Mouse (Mus musculus): ENCODE results near the gene Flad1. TPM values are rescaled to one million over a fixed set of nuclear protein-coding genes. Genes with fewer than 3 reads are reported as not detected.

The Flad1 gene
- polyA plus RNA-seq, 2 experiments = 26.8 to 32.8 TPM

DNA sequence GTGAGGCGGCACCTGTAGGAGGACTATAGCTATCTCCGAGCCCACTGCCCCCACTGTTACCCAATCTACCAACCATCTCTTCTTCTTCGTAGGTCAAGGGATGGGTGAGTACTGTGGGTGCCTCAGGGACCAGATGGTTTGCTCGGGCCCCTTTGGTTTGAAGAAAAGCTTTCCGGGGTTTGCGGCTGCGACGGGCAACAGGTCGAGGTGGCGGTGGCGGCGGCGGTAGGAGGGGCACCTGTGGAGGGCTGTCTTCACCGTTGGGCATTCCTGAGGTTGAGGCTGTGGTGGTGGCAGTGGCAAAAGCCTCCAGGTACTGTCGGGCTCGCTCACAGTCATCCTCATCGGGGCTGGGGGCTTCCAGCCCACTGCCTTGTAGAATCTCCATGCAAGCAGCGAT, 31.0 kb downstream of the Flad1 start:
- no peak overlapping the region for H3K4me3 ChIP-seq (replicated peaks; ENCODE audit: low read length)
- WGBS = 94% methylated on average over 18 of the region's 18 CpGs
- ATAC-seq (ENCODE audit: low FRiP score, low read depth) (no peak), DNase-seq (ENCODE audit: low spot score) (no peak)
- no peak overlapping the region for H3K9ac ChIP-seq (ENCODE audit: low read depth, low read length, severe bottlenecking)
- H3K27me3 ChIP-seq (ENCODE audit: control insufficient read depth, insufficient read depth, low read length) = no peaks in the 10 kb centered on the region
- no peak overlapping the region for H3K4me2 ChIP-seq (replicated peaks; ENCODE audit: low read depth, low read length, severe bottlenecking)
- no peaks in the 10 kb centered on the region for H3K36me3 ChIP-seq (ENCODE audit: control insufficient read depth, insufficient read depth, low read length)
- peaks cover 19% of the 10 kb centered on the region for H3K4me1 ChIP-seq (ENCODE audit: control insufficient read depth, insufficient read depth, low read length)
- H3K27ac ChIP-seq (replicated peaks; ENCODE audit: low read depth, low read length) = no peak overlapping the region
- H3K9me3 ChIP-seq (ENCODE audit: control insufficient read depth, low read length) = no peaks in the 10 kb centered on the region
- TF ChIP-seq POLR2A (IDR thresholded peaks at IDR 0.05; ENCODE audit: borderline replicate concordance, extremely low read depth, insufficient read depth, insufficient read length) = no peak

- DNase-seq (ENCODE audit: low spot score) (no peak), ATAC-seq (ENCODE audit: low FRiP score, low read depth) (no peak)
- Histone ChIP-seq H3K4me1 (ENCODE audit: control insufficient read depth, insufficient read depth, low read length) (peaks cover 16% of the 10 kb centered on the region), H3K9ac (ENCODE audit: low read depth, low read length, severe bottlenecking) (no peak overlapping the region), H3K27me3 (ENCODE audit: control insufficient read depth, insufficient read depth, low read length) (no peaks in the 10 kb centered on the region), H3K9me3 (ENCODE audit: control insufficient read depth, low read length) (no peaks in the 10 kb centered on the region), H3K27ac (replicated peaks; ENCODE audit: low read depth, low read length) (no peak overlapping the region), H3K4me2 (replicated peaks; ENCODE audit: low read depth, low read length, severe bottlenecking) (no peak overlapping the region), H3K4me3 (replicated peaks; ENCODE audit: low read length) (no peak overlapping the region), H3K36me3 (ENCODE audit: control insufficient read depth, insufficient read depth, low read length) (no peaks in the 10 kb centered on the region)
- 96% methylated on average over 14 of the region's 14 CpGs for WGBS
- no peak for TF ChIP-seq POLR2A (IDR thresholded peaks at IDR 0.05; ENCODE audit: borderline replicate concordance, extremely low read depth, insufficient read depth, insufficient read length)
These were observed 31.4 kb downstream of the Flad1 start for GRCm38 (mm10) chr3:89380291-89380690.

DNA sequence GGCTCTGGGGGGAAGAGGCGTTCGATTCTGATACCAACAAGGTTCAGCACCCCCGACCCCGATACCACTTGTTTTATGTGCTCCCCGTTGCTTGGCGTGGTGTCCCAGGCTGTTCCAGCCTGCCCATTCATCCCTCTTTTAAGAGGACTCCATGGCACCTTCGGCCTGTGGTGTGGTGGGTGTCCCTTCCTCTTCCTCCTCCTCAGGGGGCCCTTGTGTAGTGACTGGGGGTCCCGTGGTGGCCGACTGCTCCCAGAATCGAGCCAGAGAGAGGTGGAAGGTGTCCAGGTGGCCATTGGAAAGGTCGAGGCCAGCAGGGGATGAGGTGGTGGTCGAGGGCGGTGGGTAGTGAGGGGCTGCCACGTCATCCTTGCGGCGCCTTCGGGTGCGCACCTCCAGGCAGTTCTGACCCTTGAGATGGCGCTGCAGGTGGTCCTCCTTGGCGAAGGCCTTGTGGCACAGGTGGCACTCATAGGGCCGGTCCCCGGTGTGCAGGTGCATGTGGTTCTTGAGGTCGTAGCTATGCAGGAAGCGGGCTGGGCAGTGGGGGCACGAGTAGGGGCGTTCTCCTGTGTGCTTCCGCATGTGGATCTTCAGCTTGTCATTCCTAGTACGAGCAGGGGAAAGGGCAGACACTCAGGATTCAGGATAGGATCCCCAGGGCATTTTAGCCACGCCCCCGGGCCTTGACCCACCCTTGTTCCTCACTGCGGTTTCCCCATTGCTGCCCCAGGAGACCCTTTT, 32.1 kb downstream of the Flad1 start:
- no peak for ATAC-seq (ENCODE audit: low FRiP score, low read depth)
- Histone ChIP-seq H3K36me3 (ENCODE audit: control insufficient read depth, insufficient read depth, low read length) (no peaks in the 10 kb centered on the region), H3K4me3 (replicated peaks; ENCODE audit: low read length) (no peak overlapping the region), H3K4me2 (replicated peaks; ENCODE audit: low read depth, low read length, severe bottlenecking) (no peak overlapping the region), H3K27me3 (ENCODE audit: control insufficient read depth, insufficient read depth, low read length) (no peaks in the 10 kb centered on the region), H3K9ac (ENCODE audit: low read depth, low read length, severe bottlenecking) (no peak overlapping the region), H3K9me3 (ENCODE audit: control insufficient read depth, low read length) (no peaks in the 10 kb centered on the region), H3K27ac (replicated peaks; ENCODE audit: low read depth, low read length) (no peak overlapping the region), H3K4me1 (ENCODE audit: control insufficient read depth, insufficient read depth, low read length) (peaks cover 12% of the 10 kb centered on the region)
- no peak for TF ChIP-seq POLR2A (IDR thresholded peaks at IDR 0.05; ENCODE audit: borderline replicate concordance, extremely low read depth, insufficient read depth, insufficient read length)
- no peak for DNase-seq (ENCODE audit: low spot score)
- WGBS = 88% methylated on average over 30 of the region's 31 CpGs

DNA sequence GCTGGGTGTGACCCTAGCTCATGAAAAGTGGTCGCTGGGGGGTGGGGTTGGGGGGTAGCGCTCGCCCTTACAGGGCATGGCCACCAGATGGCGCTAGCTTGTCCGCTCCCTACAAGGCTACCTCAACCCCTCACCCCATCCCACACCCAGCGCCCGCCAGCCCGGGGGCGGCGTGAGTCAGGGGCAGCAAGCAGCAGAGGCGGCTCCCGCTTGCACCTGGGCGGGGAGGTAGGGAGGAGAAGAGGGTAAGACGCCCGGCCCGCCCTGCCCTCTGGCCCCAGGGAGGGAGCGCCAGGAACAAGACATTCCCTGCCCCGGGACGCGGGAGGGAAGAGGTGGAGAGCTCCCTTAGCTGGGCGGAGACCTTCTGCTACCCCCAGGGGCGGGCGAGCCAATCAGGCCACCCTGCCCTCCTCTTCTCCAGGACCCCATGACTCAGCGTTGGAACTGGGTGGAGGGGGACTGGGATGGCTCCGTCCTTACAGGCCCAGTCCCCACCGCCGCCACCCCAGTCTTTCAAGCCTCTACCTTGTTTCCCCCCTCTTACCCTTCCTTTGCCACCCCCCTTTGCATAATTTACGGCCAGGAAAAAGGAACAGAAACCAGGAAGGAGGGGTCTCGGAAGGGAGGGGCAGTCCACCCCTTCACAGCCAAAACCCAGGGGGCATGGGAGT, 33.1 kb downstream of the Flad1 start:
- Histone ChIP-seq H3K27ac (replicated peaks; ENCODE audit: low read depth, low read length) (no peak overlapping the region), H3K27me3 (ENCODE audit: control insufficient read depth, insufficient read depth, low read length) (no peaks in the 10 kb centered on the region), H3K4me1 (ENCODE audit: control insufficient read depth, insufficient read depth, low read length) (peaks cover 10% of the 10 kb centered on the region), H3K9ac (ENCODE audit: low read depth, low read length, severe bottlenecking) (peak overlapping the region; percentile 57), H3K4me2 (replicated peaks; ENCODE audit: low read depth, low read length, severe bottlenecking) (peak overlapping the region; percentile 65), H3K4me3 (replicated peaks; ENCODE audit: low read length) (peak overlapping the region; percentile 41), H3K9me3 (ENCODE audit: control insufficient read depth, low read length) (no peaks in the 10 kb centered on the region), H3K36me3 (ENCODE audit: control insufficient read depth, insufficient read depth, low read length) (no peaks in the 10 kb centered on the region)
- ATAC-seq (ENCODE audit: low FRiP score, low read depth) (peak; percentile 94), DNase-seq (ENCODE audit: low spot score) (peak; percentile 85)
- WGBS = under 1% methylated on average over 20 of the region's 29 CpGs
- no peak for TF ChIP-seq POLR2A (IDR thresholded peaks at IDR 0.05; ENCODE audit: borderline replicate concordance, extremely low read depth, insufficient read depth, insufficient read length)

DNA sequence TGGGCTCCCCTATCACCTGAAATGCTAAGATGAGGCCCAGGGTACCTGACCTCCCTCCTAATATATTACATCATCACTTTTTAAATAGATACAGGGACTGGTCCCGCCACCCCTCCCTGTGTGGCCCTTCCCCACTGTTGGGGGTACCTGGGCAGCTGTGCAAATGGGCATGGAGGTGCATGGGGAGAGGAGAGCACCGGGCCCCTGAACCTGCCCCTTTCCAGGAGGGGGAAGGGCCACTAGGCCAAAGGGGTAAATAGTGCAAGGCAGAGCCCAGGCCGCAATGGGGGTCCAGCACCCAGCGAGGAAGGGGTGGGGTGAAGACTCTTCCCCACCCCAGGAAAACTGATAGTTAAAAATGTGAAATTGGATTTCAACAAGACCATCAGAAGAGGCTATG, 33.8 kb downstream of the Flad1 start:
- H3K4me3 ChIP-seq (replicated peaks; ENCODE audit: low read length) = peak overlapping the region; percentile 41; the same call in 1 of the 2 replicates
- 0 out of 2 replicates have a peak, but pooled peaks have one; percentile 1 for ATAC-seq (ENCODE audit: low FRiP score, low read depth)
- WGBS = 67% methylated on average over 4 of the region's 4 CpGs

More for the DNA sequence above, 33.8 kb downstream of the Flad1 start:
- peak overlapping the region; percentile 65 for H3K4me2 ChIP-seq (replicated peaks; ENCODE audit: low read depth, low read length, severe bottlenecking)
- DNase-seq (ENCODE audit: low spot score) = no peak
- peaks cover 10% of the 10 kb centered on the region for H3K4me1 ChIP-seq (ENCODE audit: control insufficient read depth, insufficient read depth, low read length)
- peak overlapping the region; percentile 57; the same call in 1 of the 2 replicates for H3K9ac ChIP-seq (ENCODE audit: low read depth, low read length, severe bottlenecking)
- no peak overlapping the region for H3K27ac ChIP-seq (replicated peaks; ENCODE audit: low read depth, low read length)
- no peaks in the 10 kb centered on the region for H3K36me3 ChIP-seq (ENCODE audit: control insufficient read depth, insufficient read depth, low read length)
- H3K9me3 ChIP-seq (ENCODE audit: control insufficient read depth, low read length) = no peaks in the 10 kb centered on the region
- H3K27me3 ChIP-seq (ENCODE audit: control insufficient read depth, insufficient read depth, low read length) = no peaks in the 10 kb centered on the region
- TF ChIP-seq POLR2A (IDR thresholded peaks at IDR 0.05; ENCODE audit: borderline replicate concordance, extremely low read depth, insufficient read depth, insufficient read length) = no peak
